Mouse (Mus musculus): ENCODE data around the gene Arhgap32. TPM values are rescaled to one million over a fixed set of nuclear protein-coding genes. Genes with fewer than 3 reads are reported as not detected.

Arhgap32 gene
- total and polyA plus RNA-seq, 3 experiments = 0.38 to 0.41 TPM; not detected in 1

GRCm38 (mm10) chr9:32168546-32169137, 52.7 kb downstream of the Arhgap32 start:
- Histone ChIP-seq H3K36me3 (replicated peaks in 1 of 2; ENCODE audit: control insufficient read depth in 1 of 2, insufficient read depth in 1 of 2, low read length in 1 of 2) (no peaks in the 10 kb centered on the region), H3K27ac (ENCODE audit: insufficient read depth, low read depth) (no peak overlapping the region), H3K4me2 (ENCODE audit: insufficient read depth, low read depth, poor library complexity, severe bottlenecking) (no peak overlapping the region), H3K27me3 (replicated peaks) (no peaks in the 10 kb centered on the region), H3K4me1 (ENCODE audit: control insufficient read depth in 1 of 2, insufficient read depth in 2 of 2) (no peaks in the 10 kb centered on the region), H3K9ac (ENCODE audit: insufficient read depth, low read depth) (no peak overlapping the region), H3K9me3 (replicated peaks; ENCODE audit: low read length) (no peaks in the 10 kb centered on the region), H3K4me3 (replicated peaks in 1 of 3; ENCODE audit: low read depth in 2 of 3, low read length in 2 of 3, poor library complexity in 1 of 3) (no peak overlapping the region), H3K79me2 (replicated peaks; ENCODE audit: control insufficient read depth, extremely low read depth, insufficient read depth, poor library complexity, severe bottlenecking) (no peaks in the 10 kb centered on the region)
- dilution Hi-C loops (cut with MboI; ENCODE audit: extremely low pct_ligation_motif_present, extremely low pct_unique_long_range_greater_than_20kb, low sequenced_read_pairs) = no loop called here
- TF ChIP-seq E2F4 (IDR thresholded peaks at IDR 0.05; ENCODE audit: insufficient replicate concordance, low read depth, low read length) (no peak), MEF2A (IDR thresholded peaks at IDR 0.05; ENCODE audit: borderline replicate concordance, low read depth, low read length) (no peak), ELF1 (IDR thresholded peaks at IDR 0.05; ENCODE audit: low read depth, low read length) (no peak), UBTF (IDR thresholded peaks at IDR 0.05; ENCODE audit: low read depth, low read length) (no peak), ZMIZ1 (IDR thresholded peaks at IDR 0.05; ENCODE audit: low read depth, low read length) (no peak), MYC (IDR thresholded peaks at IDR 0.05; ENCODE audit: low read depth, low read length) (no peak), CHD1 (IDR thresholded peaks at IDR 0.05; ENCODE audit: low read depth, low read length) (no peak)
- no peak for DNase-seq (ENCODE audit: extremely low read depth)
- in situ Hi-C loops (cut with MboI; ENCODE audit: low pct_ligation_motif_present, low pct_unique_long_range_greater_than_20kb, low sequenced_read_pairs) = loop anchor here (25.0 kb wide), 2 partner anchors 206 to 606 kb away; no protein-coding TSS in a partner anchor

DNA sequence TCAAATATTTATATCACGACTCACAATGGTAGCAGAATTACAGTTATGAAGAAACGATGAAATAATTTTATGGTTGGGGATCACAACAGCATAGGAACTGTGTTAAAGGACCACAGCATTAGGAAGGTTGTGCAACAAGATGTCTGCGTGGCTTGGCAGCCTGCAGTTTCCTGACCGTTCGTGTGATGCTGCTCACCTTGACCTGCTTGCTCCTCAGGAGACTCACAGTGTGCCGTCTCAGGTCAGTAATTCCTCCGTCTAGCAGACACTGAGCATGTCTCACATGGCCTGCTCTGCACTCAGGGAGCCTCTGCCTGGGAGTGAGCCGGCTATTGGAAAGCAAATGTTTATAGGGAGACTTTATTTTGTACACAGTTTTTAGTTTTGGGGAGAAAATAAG, 54.8 kb downstream of the Arhgap32 start:
- no peak for DNase-seq (ENCODE audit: extremely low read depth)
- Histone ChIP-seq H3K9ac (ENCODE audit: insufficient read depth, low read depth) (no peak overlapping the region), H3K27me3 (replicated peaks) (no peaks in the 10 kb centered on the region), H3K36me3 (replicated peaks in 1 of 2; ENCODE audit: control insufficient read depth in 1 of 2, insufficient read depth in 1 of 2, low read length in 1 of 2) (no peaks in the 10 kb centered on the region), H3K4me3 (replicated peaks in 1 of 3; ENCODE audit: low read depth in 2 of 3, low read length in 2 of 3, poor library complexity in 1 of 3) (no peak overlapping the region), H3K9me3 (replicated peaks; ENCODE audit: low read length) (no peaks in the 10 kb centered on the region), H3K79me2 (replicated peaks; ENCODE audit: control insufficient read depth, extremely low read depth, insufficient read depth, poor library complexity, severe bottlenecking) (no peaks in the 10 kb centered on the region), H3K27ac (ENCODE audit: insufficient read depth, low read depth) (no peak overlapping the region), H3K4me1 (ENCODE audit: control insufficient read depth in 1 of 2, insufficient read depth in 2 of 2) (no peaks in the 10 kb centered on the region), H3K4me2 (ENCODE audit: insufficient read depth, low read depth, poor library complexity, severe bottlenecking) (no peak overlapping the region)
- dilution Hi-C loops (cut with MboI; ENCODE audit: extremely low pct_ligation_motif_present, extremely low pct_unique_long_range_greater_than_20kb, low sequenced_read_pairs) (no loop called here), in situ Hi-C loops (cut with MboI; ENCODE audit: low pct_ligation_motif_present, low pct_unique_long_range_greater_than_20kb, low sequenced_read_pairs) (loop anchor here (25.0 kb wide), 2 partner anchors 208 to 608 kb away; no protein-coding TSS in a partner anchor)
- TF ChIP-seq KAT2A (IDR thresholded peaks at IDR 0.05; ENCODE audit: insufficient replicate concordance, low read length) (no peak), JUN (IDR thresholded peaks at IDR 0.05; ENCODE audit: insufficient read depth, low read depth, low read length) (no peak), MAX (IDR thresholded peaks at IDR 0.05; ENCODE audit: low read length) (no peak), ZNF384 (IDR thresholded peaks at IDR 0.05; ENCODE audit: low read depth, low read length) (no peak), TBP (conservative IDR thresholded peaks at IDR 0.05; ENCODE audit: low read depth, low read length) (no peak), MAFK (IDR thresholded peaks at IDR 0.05; ENCODE audit: insufficient replicate concordance, low read length) (no peak), E2F4 (IDR thresholded peaks at IDR 0.05; ENCODE audit: insufficient replicate concordance, low read depth, low read length) (no peak), JUND (conservative IDR thresholded peaks at IDR 0.05; ENCODE audit: low read depth, low read length) (no peak), ELF1 (IDR thresholded peaks at IDR 0.05; ENCODE audit: low read depth, low read length) (no peak), ZC3H11A (IDR thresholded peaks at IDR 0.05; ENCODE audit: low read depth, low read length) (no peak)

Data from CH12.LX (cell line).